Mouse (Mus musculus) lung, postnatal 10 days (tissue): ENCODE data around the gene Fam92a.
A peak's percentile ranks its signal among the peaks of the same experiment; 100 is the strongest.
"Not testable (repeated sequence)": the region's sequence is repeated elsewhere in the genome, so short reads cannot be mapped to it uniquely, and the experiment has no call there.

Experiments used
- DNase-seq: peaks from one replicate; pipeline ENCODE4 v3.0.0; 2021

Fam92a gene

DNA sequence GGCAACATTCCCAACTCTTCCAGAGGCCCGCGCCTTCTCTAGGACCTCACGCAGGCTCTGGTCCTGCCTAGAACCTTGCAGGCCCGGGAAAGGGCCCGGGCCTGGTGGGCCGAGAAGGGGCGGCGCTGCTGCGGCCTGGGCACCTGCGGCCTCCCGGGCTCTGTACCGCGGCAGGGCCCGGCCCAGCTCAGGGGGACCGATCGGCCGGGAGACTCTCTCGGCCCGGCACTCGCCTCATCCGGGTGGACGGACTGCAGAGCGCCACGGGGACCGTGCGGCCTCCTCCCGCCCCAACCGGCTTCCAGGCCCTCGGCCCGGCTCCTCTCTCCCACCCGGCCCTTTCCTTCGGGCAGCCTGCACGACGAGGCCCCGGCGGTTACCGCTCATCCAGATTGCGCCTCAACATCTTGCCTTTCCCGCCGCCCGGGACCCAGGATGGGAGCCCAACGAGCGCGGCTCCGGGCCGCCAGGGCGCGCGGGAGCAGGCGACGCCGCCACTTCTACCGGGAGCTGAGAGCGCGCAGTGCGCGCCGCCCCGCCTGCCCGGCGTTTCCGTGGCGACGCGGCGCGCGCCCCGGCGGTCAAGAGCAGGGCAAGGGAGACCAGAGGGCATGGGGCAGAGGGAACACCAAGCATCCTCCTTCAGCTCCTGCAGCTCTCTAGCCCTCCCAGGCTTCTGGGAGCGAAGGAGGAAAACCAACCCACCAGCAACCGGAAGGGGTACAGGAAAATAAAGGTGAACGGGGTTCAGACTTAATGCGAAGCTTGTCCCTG is at the start of gene Fam92a:
Gene Fam92a, minus strand, starts transcription at position 698 of the 774 bp plus-strand sequence.
- DNase-seq, result peak; percentile 77

DNA sequence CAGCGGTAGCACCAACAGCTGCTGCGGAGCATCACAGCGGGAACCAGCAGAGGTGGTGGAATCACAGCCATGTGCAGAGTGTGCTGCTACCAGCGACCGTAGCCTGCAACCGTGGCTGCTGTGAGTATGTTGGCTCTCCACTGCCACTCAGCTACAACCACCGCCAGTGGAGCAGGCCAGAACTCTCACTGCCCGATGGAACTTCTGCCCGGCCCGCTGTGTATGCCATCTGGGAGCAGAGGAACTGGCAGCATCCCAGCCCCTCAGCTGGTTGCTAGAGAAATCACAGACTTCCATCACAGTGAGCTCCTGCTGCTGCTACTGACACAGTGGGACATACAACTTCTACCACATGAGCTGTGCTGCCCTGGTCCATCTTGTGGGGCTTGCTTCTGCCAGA is 7.2 kb upstream of the Fam92a start:
- no peak for DNase-seq

DNA sequence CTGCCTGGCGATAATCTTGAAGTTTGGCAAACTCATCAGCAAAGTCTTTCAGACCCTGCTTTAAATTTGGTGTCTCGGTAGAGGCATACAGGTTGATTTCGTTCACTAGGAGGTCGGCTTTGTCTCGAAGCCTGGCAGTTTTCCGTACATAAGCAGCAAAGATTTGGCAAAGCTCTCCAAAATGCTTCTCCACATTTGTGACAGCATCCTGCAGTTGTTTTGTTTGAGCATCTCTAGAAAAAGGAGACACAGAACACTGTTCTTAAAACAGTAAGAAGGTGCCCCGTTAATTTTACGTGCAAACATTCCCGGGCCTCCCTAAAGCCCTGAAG is 863 bp downstream of the Fam92a start:
- DNase-seq, result no peak

DNA sequence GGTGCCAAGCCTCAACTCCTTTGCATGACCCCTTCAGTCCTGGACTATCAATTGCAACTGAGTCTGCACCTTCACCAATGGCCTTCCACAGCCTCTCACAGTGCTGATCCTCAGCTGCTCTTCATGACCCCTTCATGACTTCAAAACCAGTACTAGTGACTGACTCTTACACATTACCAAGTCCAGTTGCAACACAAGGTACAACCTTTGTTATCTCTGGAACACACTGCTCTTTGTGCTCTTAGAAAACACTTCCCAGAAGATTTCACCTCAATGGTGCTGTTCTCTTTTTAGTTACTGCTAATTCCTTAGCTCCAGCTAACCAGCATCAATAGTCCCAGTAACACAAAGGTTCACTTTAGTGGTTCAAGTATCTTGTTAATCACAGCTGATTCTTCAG is 24.2 kb downstream of the Fam92a start:
- DNase-seq, result no peak

DNA sequence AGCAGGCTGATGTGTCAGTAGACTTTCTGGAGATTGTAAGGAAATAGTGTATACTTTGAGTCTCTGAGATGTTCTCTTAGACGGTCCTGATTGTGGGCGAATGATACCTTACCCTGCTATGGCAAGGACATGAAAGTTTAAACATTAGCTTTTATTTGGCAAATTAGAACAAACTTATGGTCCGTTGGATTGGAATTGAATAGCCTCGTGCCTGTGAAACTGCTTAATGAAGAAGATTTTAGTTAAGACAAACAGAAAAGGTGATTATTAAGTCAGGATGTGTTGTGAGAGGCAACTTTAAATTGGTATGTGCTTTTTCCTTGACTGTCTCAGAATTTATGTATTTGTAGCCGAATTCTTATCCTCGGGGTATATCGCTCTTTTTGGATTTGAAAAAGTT is 30.3 kb downstream of the Fam92a start:
- not testable (repeated sequence) for DNase-seq

DNA sequence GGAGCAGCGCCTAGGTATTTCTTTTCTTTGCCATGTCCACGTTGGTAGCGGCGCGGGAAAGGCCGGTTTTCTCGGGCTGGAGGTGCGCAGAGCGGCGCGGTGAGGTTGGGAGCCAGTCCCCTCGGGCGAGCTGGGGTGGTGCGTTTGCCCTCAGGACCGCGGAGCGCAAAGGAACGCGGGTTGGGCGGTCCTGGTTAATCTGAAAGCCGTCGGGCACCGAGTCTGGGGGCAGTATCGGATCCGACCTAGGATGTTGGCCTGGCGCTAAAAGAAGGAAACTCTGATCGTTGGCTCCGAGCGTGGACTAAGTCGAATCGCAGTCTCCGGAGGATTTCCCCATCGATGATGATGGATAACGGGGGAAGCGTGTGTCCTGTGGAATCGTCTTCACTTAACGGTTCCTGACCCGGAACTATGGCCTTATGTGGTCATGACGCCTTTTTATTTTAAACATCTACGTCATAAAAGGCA is 31.2 kb downstream of the Fam92a start:
- DNase-seq, result peak; percentile 8

DNA sequence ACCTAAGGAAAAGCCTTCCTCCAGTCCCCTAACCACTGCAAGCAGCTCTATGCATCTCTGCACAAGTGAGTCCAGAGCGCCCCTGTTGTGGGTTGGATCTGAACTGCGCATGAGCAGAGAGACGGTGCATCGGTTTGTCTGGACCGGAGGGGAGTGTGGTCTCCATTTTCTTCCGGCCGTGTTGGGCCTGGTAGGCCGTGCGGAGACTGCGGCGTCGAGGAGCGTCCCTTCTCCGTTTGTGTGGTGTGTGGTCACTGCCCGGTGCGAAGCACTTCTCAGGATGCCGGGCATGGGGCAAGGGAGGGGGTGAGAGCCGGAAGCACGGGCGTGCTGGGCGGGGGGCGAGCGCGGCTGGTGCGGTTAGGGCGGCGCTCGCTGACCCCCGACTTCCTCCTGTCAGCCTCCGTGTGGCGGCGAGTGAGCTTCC is 31.7 kb downstream of the Fam92a start, which contains the start of gene Rbm12b1:
Gene Rbm12b1, plus strand, starts transcription at position 124 of the 427 bp plus-strand sequence.
- DNase-seq, result peak; percentile 86
